Mouse (Mus musculus) bone marrow, adult 2 months (tissue): ENCODE data around the gene Srsf7. TPM values are rescaled to one million over a fixed set of nuclear protein-coding genes. Genes with fewer than 3 reads are reported as not detected.

Experiments
- H3K27ac ChIP-seq: fragments of 200-500 bp; 2 replicates; pipeline ENCODE4 v1.5.1; 2012; ENCODE audit warnings: low read depth, mild to moderate bottlenecking, control low read depth, inconsistent platforms, low read length; ENCODE audit not compliant: control insufficient read depth, poor library complexity, insufficient read depth
- H3K4me1 ChIP-seq: fragments of 200-500 bp; 2 replicates; pipeline ENCODE4 v1.6.1; 2011; ENCODE audit warnings: low read length; ENCODE audit not compliant: control insufficient read depth, insufficient read depth
- H3K4me3 ChIP-seq: fragments of 200-500 bp; replicated peaks from 2 replicates; pipeline ENCODE3; 2011; ENCODE audit warnings: mild to moderate bottlenecking, low read depth, low read length, control low read depth; ENCODE audit not compliant: control insufficient read depth
- CTCF ChIP-seq: fragments of 200-500 bp; IDR thresholded peaks from 2 replicates; pipeline ENCODE4 v1.5.1; 2011; ENCODE audit warnings: low read length, control low read depth; ENCODE audit not compliant: control insufficient read depth, insufficient read depth
- POLR2A ChIP-seq: fragments of 200-500 bp; IDR thresholded peaks from 2 replicates; pipeline ENCODE4 v1.6.1; 2011; ENCODE audit warnings: low read depth, mild to moderate bottlenecking, control low read depth, low read length, borderline replicate concordance; ENCODE audit not compliant: control insufficient read depth
- WGBS: fragments of 180-500 bp; shearing (Covaris S2); methylation state at CpG from one replicate; pipeline ENCODE4 v1.1.7; 2018; 5-methylcytosine and 5-hydroxymethylcytosine counted together
- polyA plus RNA-seq: library from polyadenylated mRNA; stranded (reverse); fragments of >200 nt; gene quantifications from 2 replicates; pipeline ENCODE4 v1.2.4, GENCODE M21; 2011; ENCODE audit warnings: low replicate concordance; ENCODE audit not compliant: missing spikeins, insufficient read depth, insufficient read length

The Srsf7 gene
- polyA plus RNA-seq, 1 experiment: 166 TPM

DNA sequence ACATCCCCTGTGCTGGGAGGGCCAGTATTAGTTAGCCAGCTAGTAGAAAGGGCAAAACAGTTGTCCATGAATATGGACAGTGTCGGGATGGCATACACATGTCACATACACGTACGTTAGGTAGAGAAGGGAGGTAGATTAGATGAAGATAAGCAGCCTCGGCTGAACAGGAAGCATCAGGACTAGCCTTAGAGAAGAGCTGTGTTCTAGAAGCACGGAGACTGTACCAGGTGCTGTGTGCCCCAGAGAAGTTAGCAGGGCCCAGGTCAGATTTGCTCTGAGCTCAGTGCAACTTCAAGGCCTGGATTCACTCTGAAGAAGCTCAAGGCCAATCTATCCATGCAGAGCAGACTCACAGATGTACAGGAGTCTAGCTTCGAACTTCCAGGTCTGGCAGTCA is 49.6 kb downstream of the Srsf7 start:
- Histone ChIP-seq H3K27ac (no peak overlapping the region), H3K4me3 (no peak overlapping the region), H3K4me1 (no peaks in the 10 kb centered on the region)
- 66% methylated on average over 6 of the region's 6 CpGs for WGBS
- TF ChIP-seq POLR2A (no peak), CTCF (no peak)

DNA sequence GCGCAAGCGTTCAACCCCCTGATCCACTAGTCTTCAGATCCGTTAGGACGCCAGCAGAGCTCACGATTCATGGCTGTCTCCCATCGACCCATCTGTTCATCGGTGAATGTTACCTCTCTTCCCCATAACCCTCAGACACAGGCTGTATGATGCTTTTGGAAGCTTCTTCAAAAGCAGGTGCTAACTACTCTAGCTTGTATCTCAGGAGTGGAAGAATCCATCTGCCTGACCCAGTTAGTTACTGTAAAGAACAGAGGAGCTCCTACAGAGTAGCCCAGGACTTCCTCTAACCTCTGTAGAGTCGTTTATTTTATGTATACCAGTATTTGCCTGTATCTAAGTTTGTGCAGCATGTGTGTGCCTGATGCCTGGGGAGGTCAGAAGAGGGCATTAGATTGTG is 50.2 kb downstream of the Srsf7 start:
- no peak overlapping the region for H3K27ac ChIP-seq
- no peaks in the 10 kb centered on the region for H3K4me1 ChIP-seq
- WGBS: 83% methylated on average over 8 of the region's 8 CpGs
- no peak for TF ChIP-seq POLR2A
- TF ChIP-seq CTCF: no peak
- no peak overlapping the region for H3K4me3 ChIP-seq

- no peak overlapping the region for H3K27ac ChIP-seq
- H3K4me1 ChIP-seq: no peaks in the 10 kb centered on the region
- TF ChIP-seq CTCF (no peak), POLR2A (no peak)
- 86% methylated on average over 2 of the region's 2 CpGs for WGBS
- no peak overlapping the region for H3K4me3 ChIP-seq
These were observed 53.5 kb downstream of the Srsf7 start for GRCm38 (mm10) chr17:80153631-80154030.

DNA sequence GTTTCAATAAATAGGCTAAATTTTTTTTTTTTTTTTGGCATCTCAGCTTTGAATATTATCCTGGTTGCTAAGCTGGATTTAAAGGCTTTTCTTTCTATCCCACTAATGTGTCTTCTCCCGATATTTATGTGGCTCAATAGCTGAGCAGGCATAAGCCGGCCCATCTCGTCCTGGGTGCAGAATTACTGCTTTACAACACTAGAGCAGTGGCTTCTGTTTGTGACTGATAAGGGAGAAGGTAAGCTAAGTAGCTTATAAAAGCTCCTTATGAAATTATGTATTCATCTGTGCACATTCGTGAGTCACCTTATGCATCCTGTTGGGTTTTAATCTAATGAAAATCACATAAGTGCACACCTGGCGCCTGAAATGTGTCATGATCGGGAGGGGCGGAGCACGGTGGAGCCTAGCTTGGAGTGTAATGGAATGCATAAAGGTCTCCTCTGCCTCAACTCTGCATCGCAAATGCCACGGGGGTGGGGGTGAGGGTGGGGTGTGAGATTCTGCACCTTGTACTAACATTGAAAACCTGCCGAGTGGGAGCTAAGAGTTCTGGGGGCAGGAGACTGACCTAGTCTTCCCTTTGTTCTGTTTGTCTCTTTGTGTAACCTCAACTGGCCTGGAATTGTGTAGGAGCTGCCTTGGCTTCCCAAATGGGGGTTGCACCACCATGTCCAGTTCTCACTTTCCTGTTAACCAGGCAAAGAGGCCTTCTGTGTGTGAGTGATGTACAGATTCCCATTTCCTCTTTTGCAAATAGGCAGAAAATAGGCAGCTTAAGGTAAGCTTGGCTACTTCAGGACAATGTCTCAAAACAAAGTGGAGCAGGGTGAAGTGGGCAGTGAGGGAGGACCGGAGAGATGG is 54.1 kb downstream of the Srsf7 start:
- TF ChIP-seq POLR2A (no peak), CTCF (no peak)
- no peaks in the 10 kb centered on the region for H3K4me1 ChIP-seq
- H3K4me3 ChIP-seq: no peak overlapping the region
- 71% methylated on average over 12 of the region's 12 CpGs for WGBS
- no peak overlapping the region for H3K27ac ChIP-seq

DNA sequence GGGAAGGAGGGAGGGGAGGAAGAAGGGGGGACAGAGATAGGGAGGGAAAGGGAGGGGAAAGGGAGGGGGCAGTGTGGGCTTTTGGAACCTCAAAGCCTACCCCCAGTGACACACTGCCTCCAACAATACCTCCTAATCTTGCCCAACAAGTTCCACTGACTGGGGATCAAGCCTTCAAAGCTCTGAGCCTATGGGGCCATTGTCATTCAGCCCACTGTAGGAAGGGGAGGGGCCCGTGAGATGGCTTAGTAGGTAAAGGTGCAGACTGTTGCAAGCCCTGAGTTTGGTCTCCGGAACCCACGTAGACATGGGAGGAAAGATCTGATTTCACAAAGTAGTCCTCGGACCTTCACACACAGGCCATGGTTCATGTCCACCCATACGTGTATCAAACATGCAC is 55.8 kb downstream of the Srsf7 start:
- Histone ChIP-seq H3K27ac (no peak overlapping the region), H3K4me3 (no peak overlapping the region), H3K4me1 (no peaks in the 10 kb centered on the region)
- no peak for TF ChIP-seq POLR2A
- TF ChIP-seq CTCF: no peak
- 90% methylated on average over 5 of the region's 5 CpGs for WGBS

Other genes starting within 250 kb of the Srsf7 start
- 21.7 and 21.8 TPM in 2 replicates for gene Hnrnpll, start 145.0 kb downstream of the Srsf7 start, polyA plus RNA-seq
- 0.56 and 5.2 TPM in 2 replicates for gene Galm, start 79.8 kb downstream of the Srsf7 start, polyA plus RNA-seq
- gene Ttc39d, start 153 bp upstream of the Srsf7 start, polyA plus RNA-seq: not detected in 2 replicates
- gene Gemin6, start 17.1 kb upstream of the Srsf7 start, polyA plus RNA-seq: 7.8 and 10.4 TPM in 2 replicates
- 5.6 and 6.4 TPM in 2 replicates for gene Morn2, start 82.9 kb upstream of the Srsf7 start, polyA plus RNA-seq
- gene Dhx57, start 83.2 kb upstream of the Srsf7 start, polyA plus RNA-seq: 6.5 and 12.3 TPM in 2 replicates
- not detected in 2 replicates for gene Arhgef33, start 100.1 kb upstream of the Srsf7 start, polyA plus RNA-seq
- gene Gm10190, start 166.2 kb upstream of the Srsf7 start, polyA plus RNA-seq: not detected in 2 replicates